Mouse (Mus musculus): ENCODE data around the gene Gpc3.

GRCm38 (mm10) chrX:52648910-52649785 lies 35.4 kb upstream of the Gpc3 start:
- TF ChIP-seq MAX (IDR thresholded peaks at IDR 0.05; ENCODE audit: low read depth) (no peak), CEBPB (IDR thresholded peaks at IDR 0.05; ENCODE audit: insufficient read depth, poor library complexity, severe bottlenecking) (no peak), POLR2A (IDR thresholded peaks at IDR 0.05; ENCODE audit: insufficient read length, low read depth) (no peak), USF1 (IDR thresholded peaks at IDR 0.05; ENCODE audit: low read depth) (no peak), POLR2AphosphoS2 (IDR thresholded peaks at IDR 0.05; ENCODE audit: insufficient read length, low read depth) (no peak)
